Mouse (Mus musculus): ENCODE measurements around the gene Shc2. TPM values are rescaled to one million over a fixed set of nuclear protein-coding genes. Genes with fewer than 3 reads are reported as not detected.

Shc2 gene
- total and polyA plus RNA-seq, 2 experiments from 2014 or later: 16.9 to 54.7 TPM

DNA sequence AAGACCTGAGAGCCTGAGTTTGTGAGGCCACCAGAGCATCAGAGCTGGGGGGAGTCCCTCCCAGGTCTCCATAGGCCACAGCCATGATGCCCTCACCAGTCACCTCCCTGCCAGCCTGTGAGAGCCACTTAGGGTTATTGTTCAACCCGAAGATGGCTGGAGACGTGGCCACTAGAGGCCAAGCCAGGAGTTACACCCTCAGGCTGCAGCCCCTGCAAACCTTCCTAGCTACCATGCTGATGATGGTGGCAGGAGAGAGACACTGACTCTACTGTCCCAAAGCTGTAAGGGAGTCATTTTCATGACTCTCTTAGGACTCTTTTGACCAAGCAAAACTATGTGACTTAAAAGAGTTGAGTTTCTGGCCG, 34.4 kb upstream of the Shc2 start:
- no peak overlapping the region for H3K4me2 ChIP-seq (ENCODE audit: low read depth)
- H3K4me1 ChIP-seq (ENCODE audit: insufficient read depth): peaks cover 18% of the 10 kb centered on the region
- no peak overlapping the region for H3K4me3 ChIP-seq (ENCODE audit: low read depth, low read length)
- TF ChIP-seq CTCF (IDR thresholded peaks at IDR 0.05; ENCODE audit: low read depth): peak; percentile 38
- WGBS: 68% methylated on average over 3 of the region's 3 CpGs
- peaks cover 12% of the 10 kb centered on the region for H3K36me3 ChIP-seq (ENCODE audit: insufficient read depth)
- DNase-seq (no peak), ATAC-seq (no peak)
- H3K9ac ChIP-seq: no peak overlapping the region
- H3K27me3 ChIP-seq (ENCODE audit: insufficient read depth, low read length): no peaks in the 10 kb centered on the region
- H3K27ac ChIP-seq (ENCODE audit: low read depth, low read length): no peak overlapping the region
- no peaks in the 10 kb centered on the region for H3K9me3 ChIP-seq (ENCODE audit: low read length)

DNA sequence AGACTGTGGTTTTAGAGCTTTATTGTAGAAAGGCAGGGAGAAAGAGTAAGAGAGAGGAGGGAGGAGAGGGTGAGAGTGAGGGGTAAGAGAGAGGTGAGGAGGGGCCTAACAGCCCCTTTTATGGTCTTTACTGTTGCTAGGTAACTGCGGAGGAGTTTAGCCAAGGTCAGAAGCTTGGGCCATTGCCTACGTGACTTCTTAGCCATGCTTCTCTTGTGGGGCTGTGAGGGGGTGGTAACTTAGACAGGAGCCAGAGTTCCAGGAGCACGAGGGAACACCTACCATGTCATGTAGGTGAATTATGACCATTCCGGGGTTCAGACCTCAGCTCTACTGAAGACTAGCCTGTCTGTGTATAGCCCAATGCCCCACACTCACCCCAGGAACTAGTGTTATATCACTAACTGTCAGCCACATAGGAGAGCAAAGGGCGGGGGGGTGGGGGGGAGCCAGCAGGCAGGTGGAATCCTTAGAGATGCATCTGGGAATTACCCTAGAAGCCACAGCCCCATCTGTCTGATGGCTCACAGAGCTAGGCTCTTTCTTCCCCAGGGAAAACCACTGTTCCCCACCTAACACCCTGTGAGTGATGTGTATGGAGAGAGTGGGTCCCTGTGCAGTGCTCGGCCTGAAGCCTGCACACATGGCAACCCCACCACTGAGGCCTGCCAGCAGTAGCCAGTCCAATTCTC, 33.8 kb upstream of the Shc2 start:
- ATAC-seq: no peak
- Histone ChIP-seq H3K36me3 (ENCODE audit: insufficient read depth) (peaks cover 12% of the 10 kb centered on the region), H3K4me3 (ENCODE audit: low read depth, low read length) (no peak overlapping the region), H3K27ac (ENCODE audit: low read depth, low read length) (no peak overlapping the region), H3K9me3 (ENCODE audit: low read length) (no peaks in the 10 kb centered on the region), H3K9ac (no peak overlapping the region), H3K4me1 (ENCODE audit: insufficient read depth) (peaks cover 18% of the 10 kb centered on the region), H3K27me3 (ENCODE audit: insufficient read depth, low read length) (no peaks in the 10 kb centered on the region), H3K4me2 (ENCODE audit: low read depth) (no peak overlapping the region)
- no peak for TF ChIP-seq CTCF (IDR thresholded peaks at IDR 0.05; ENCODE audit: low read depth)
- 72% methylated on average over 6 of the region's 6 CpGs for WGBS
- no peak for DNase-seq

DNA sequence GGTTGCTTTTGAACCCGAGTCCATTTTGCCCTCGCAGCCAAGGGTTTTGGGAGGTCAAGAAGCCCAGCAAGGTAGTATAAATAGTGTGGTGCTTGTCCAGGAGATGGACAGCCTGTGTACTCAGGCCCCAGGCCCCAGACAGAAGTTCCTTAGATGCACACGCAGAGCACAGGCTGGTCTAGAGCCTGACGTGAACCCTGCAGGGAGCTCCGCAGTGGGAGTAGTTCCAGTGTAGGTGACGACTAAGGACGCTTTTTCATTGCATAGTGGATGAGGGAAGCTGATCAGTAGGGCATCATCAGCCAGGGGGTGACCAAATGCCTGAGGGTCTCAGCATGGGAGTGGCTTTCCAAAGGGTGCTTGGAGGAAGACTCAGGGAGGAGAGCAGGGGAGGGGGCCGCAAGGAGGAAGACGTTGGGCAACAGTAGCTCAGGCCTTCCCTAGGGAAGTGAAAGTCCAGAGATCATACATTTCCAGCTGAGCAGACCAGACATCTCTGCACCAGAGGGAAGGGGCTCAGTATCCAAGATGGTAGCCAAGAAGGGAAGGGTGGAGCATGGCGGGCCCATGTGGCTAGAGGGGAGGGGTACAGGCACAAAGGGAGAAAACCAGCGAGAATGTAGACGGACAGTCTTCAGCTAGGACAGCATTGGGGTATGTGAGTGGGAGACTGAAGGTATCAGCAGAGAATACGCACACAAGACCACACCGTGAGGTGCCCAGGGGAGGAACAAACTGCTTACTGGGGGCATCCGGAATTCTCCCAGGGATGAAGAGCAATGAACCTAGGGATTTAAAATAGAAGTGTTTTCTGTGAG, 32.6 kb upstream of the Shc2 start:
- Histone ChIP-seq H3K9ac (peak overlapping the region; percentile 96), H3K4me2 (ENCODE audit: low read depth) (peak overlapping the region; percentile 89)
- ATAC-seq: 0 out of 2 replicates have a peak, but pooled peaks have one; percentile 6

DNA sequence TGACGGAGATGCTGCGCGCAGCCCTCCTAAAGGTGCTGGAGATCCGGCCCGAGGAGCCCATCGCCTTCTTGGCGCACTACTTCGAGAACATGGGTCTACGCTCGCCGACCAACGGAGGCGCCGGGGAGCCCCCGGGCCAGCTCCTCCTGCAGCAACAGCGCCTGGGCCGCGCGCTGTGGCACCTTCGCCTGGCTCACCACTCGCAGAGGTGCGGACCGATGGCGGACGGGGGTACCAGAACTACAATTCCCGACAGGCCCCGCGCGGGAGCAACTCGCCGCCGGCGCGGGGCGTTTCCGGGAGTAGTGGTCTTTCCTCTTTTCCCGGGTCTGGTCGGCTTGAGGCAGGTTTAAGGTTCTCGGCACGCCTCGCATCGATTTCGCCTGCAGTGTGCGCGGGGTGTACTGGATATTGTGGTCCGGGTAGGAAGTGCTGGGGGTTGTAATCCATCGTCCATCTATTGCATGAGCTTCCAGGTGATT, 31.9 kb upstream of the Shc2 start:
- Histone ChIP-seq H3K27me3 (ENCODE audit: insufficient read depth, low read length) (no peaks in the 10 kb centered on the region), H3K27ac (ENCODE audit: low read depth, low read length) (peak overlapping the region; percentile 95), H3K4me3 (ENCODE audit: low read depth, low read length) (peak overlapping the region; percentile 100), H3K4me1 (ENCODE audit: insufficient read depth) (peaks cover 18% of the 10 kb centered on the region), H3K4me2 (ENCODE audit: low read depth) (peak overlapping the region; percentile 89), H3K9ac (peak overlapping the region; percentile 96), H3K36me3 (ENCODE audit: insufficient read depth) (peaks cover 4% of the 10 kb centered on the region; the same call in 1 of the 2 replicates), H3K9me3 (ENCODE audit: low read length) (no peaks in the 10 kb centered on the region)
- 0 out of 2 replicates have a peak, but pooled peaks have one; percentile 1 for TF ChIP-seq CTCF (IDR thresholded peaks at IDR 0.05; ENCODE audit: low read depth)
- WGBS: 3% methylated on average over 39 of the region's 47 CpGs
- DNase-seq (peak; percentile 88), ATAC-seq (peak; percentile 67)

More for the DNA sequence above, 32.6 kb upstream of the Shc2 start:
- Histone ChIP-seq H3K9me3 (ENCODE audit: low read length) (no peaks in the 10 kb centered on the region), H3K27ac (ENCODE audit: low read depth, low read length) (peak overlapping the region; percentile 95), H3K4me3 (ENCODE audit: low read depth, low read length) (peak overlapping the region; percentile 100), H3K27me3 (ENCODE audit: insufficient read depth, low read length) (no peaks in the 10 kb centered on the region), H3K4me1 (ENCODE audit: insufficient read depth) (peaks cover 18% of the 10 kb centered on the region), H3K36me3 (ENCODE audit: insufficient read depth) (peaks cover 5% of the 10 kb centered on the region; the same call in 1 of the 2 replicates)
- TF ChIP-seq CTCF (IDR thresholded peaks at IDR 0.05; ENCODE audit: low read depth): no peak
- DNase-seq: no peak
- 35% methylated on average over 15 of the region's 15 CpGs for WGBS

DNA sequence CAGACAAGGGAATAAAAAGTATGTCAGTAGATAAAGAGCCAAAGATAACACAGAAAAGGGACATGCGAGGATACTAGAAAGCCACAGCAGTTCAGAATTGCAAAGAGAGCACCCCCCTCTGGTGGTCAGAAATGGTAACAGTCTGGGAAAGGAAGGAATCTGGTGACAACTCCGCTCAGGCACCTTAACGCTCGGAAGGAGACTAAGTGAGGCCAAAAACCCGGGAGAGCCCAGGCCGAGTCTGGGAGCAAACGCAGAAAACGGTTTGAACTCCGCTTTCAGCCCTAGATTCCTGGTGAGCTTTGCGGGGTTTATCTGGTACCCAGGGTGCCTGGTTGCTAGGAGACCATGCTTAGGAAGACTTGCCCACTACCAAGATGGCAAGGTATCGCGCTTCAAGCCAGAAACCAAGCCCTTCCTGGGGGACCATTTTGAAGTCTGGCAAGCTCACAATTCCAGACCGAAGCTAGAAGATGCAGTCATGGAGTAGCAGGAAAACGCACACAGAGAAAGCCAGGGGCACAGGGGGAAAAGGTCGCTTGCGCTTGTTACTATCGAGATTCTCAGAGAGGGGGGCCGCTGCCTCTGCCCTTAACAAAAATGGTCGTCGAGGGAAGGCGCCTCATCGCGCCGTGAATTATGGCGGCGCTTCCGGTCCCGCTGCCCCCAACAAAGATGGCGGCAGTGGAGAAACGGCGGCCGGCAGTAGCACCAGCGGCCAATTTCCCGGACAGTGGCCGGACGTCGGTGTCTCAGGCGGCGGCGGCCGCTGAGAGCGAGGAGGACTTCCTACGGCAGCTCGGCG, 31.3 kb upstream of the Shc2 start, which contains the start of gene Tpgs1:
Gene Tpgs1 (plus strand): TSS at position 599 of the 805 bp plus-strand sequence.
- peak; percentile 98 for DNase-seq
- Histone ChIP-seq H3K27me3 (ENCODE audit: insufficient read depth, low read length) (no peaks in the 10 kb centered on the region), H3K36me3 (ENCODE audit: insufficient read depth) (peaks cover 4% of the 10 kb centered on the region; the same call in 1 of the 2 replicates), H3K4me3 (ENCODE audit: low read depth, low read length) (peak within 1 kb of the TSS; percentile 100), H3K27ac (ENCODE audit: low read depth, low read length) (peak within 1 kb of the TSS; percentile 95), H3K4me2 (ENCODE audit: low read depth) (peak within 1 kb of the TSS; percentile 89), H3K4me1 (ENCODE audit: insufficient read depth) (peaks cover 18% of the 10 kb centered on the region), H3K9ac (peak within 1 kb of the TSS; percentile 96), H3K9me3 (ENCODE audit: low read length) (no peaks in the 10 kb centered on the region)
- ATAC-seq: peak; percentile 92
- peak; percentile 93 for TF ChIP-seq CTCF (IDR thresholded peaks at IDR 0.05; ENCODE audit: low read depth)
- WGBS: under 1% methylated on average over 45 of the region's 45 CpGs

DNA sequence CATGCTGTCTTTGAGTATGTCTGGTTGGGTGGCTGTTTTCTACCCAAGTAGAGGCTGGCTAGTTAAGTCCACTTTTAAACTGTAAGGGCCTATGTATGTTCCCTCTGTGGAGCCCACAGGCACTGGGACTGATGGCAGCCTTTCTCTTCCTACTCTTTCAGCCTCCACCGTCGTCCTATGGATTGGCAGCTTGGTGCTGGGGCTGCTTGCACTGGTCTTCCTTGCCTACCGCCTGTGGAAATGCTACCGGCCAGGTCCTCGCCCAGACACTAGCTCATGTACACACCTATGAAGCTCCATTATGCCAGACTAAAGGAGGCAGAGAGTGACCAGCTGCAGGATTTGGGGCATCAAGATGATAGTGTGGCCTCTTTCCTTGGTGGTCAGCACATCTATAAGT, 30.4 kb upstream of the Shc2 start:
- no peaks in the 10 kb centered on the region for H3K9me3 ChIP-seq (ENCODE audit: low read length)
- peaks cover 4% of the 10 kb centered on the region; the same call in 1 of the 2 replicates for H3K36me3 ChIP-seq (ENCODE audit: insufficient read depth)
- peak overlapping the region; percentile 100 for H3K4me3 ChIP-seq (ENCODE audit: low read depth, low read length)
- DNase-seq (no peak), ATAC-seq (no peak)
- peak overlapping the region; percentile 89 for H3K4me2 ChIP-seq (ENCODE audit: low read depth)
- 86% methylated on average over 5 of the region's 5 CpGs for WGBS
- no peaks in the 10 kb centered on the region for H3K27me3 ChIP-seq (ENCODE audit: insufficient read depth, low read length)
- TF ChIP-seq CTCF (IDR thresholded peaks at IDR 0.05; ENCODE audit: low read depth): no peak
- H3K4me1 ChIP-seq (ENCODE audit: insufficient read depth): peaks cover 18% of the 10 kb centered on the region
- peak overlapping the region; percentile 10; the same call in 1 of the 2 replicates for H3K9ac ChIP-seq
- peak overlapping the region; percentile 95 for H3K27ac ChIP-seq (ENCODE audit: low read depth, low read length)

Measured in forebrain, postnatal 0 days (tissue).